Mouse (Mus musculus) midbrain, postnatal 0 days (tissue): ENCODE results near the gene Gm20547. TPM values are rescaled to one million over a fixed set of nuclear protein-coding genes. Genes with fewer than 3 reads are reported as not detected.
A peak's percentile ranks its signal among the peaks of the same experiment; 100 is the strongest.

Experiments used
- ATAC-seq: fragments of 200-750 bp; cut with Nextera tagmentation; 2 replicates; pipeline ENCODE4 v1.8.0; 2017; ENCODE audit warnings: moderate number of reproducible peaks, mild to moderate bottlenecking, moderate TSS enrichment, moderate library complexity; ENCODE audit not compliant: low FRiP score
- DNase-seq: peaks from one replicate; pipeline ENCODE4 v3.0.0-alpha.2; 2015; ENCODE audit warnings: low spot score
- H3K27ac ChIP-seq: fragments of 300-500 bp; sonication (generic); 2 replicates; pipeline ENCODE4 v1.5.1; 2014; ENCODE audit warnings: low read depth, mild to moderate bottlenecking, low read length, mixed read lengths
- H3K27me3 ChIP-seq: fragments of 300-500 bp; sonication (generic); 2 replicates; pipeline ENCODE4 v1.6.1; 2014; ENCODE audit warnings: low read length, control low read depth, mixed read lengths; ENCODE audit not compliant: insufficient read depth
- H3K36me3 ChIP-seq: fragments of 300-500 bp; sonication (generic); 2 replicates; pipeline ENCODE4 v1.6.1; 2014; ENCODE audit warnings: low read length, control low read depth, mixed read lengths; ENCODE audit not compliant: insufficient read depth
- H3K4me1 ChIP-seq: fragments of 300-500 bp; sonication (generic); 2 replicates; pipeline ENCODE4 v1.6.1; 2014; ENCODE audit warnings: mild to moderate bottlenecking, control low read depth, antibody characterized with exemption, low read length, mixed read lengths; ENCODE audit not compliant: insufficient read depth
- H3K4me2 ChIP-seq: fragments of 300-500 bp; sonication (generic); 2 replicates; pipeline ENCODE4 v1.6.1; 2014; ENCODE audit warnings: low read depth, mild to moderate bottlenecking, low read length, mixed read lengths; ENCODE audit not compliant: poor library complexity, severe bottlenecking
- H3K4me3 ChIP-seq: fragments of 300-500 bp; sonication (generic); 2 replicates; pipeline ENCODE4 v1.5.1; 2014; ENCODE audit warnings: low read depth, mild to moderate bottlenecking, low read length, moderate library complexity
- H3K9ac ChIP-seq: fragments of 300-500 bp; sonication (generic); replicated peaks from 2 replicates; pipeline ENCODE4 v1.6.1; 2014; ENCODE audit warnings: mild to moderate bottlenecking, low read length, moderate library complexity, mixed read lengths; ENCODE audit not compliant: poor library complexity, severe bottlenecking
- H3K9me3 ChIP-seq: fragments of 300-500 bp; sonication (generic); 2 replicates; pipeline ENCODE4 v1.6.1; 2016; ENCODE audit warnings: low read length, control low read depth
- CTCF ChIP-seq: IDR thresholded peaks from 2 replicates; pipeline ENCODE4 v1.5.1; 2016; ENCODE audit warnings: antibody characterized with exemption, mild to moderate bottlenecking
- WGBS: fragments of 180-500 bp; shearing (Covaris S2); extraction: QIAGEN DNeasy Blood & Tissue Kit; methylation state at CpG from one replicate; pipeline ENCODE4 v1.1.7; 2014; 5-methylcytosine and 5-hydroxymethylcytosine counted together
- polyA plus RNA-seq: library from polyadenylated mRNA; unstranded; fragments of >200 nt; fragmentation: Nextera tagmentation; extraction: Ambion mirVana; gene quantifications from 2 replicates; pipeline ENCODE4 v1.2.1, GENCODE M21; 2015
- total RNA-seq: library from RNA; depleted of rRNA; stranded (reverse); fragments of >200 nt; gene quantifications from 2 replicates; pipeline ENCODE4 v1.2.3, GENCODE M21; 2014

Gm20547 gene
- total and polyA plus RNA-seq, 2 experiments from 2014 or later: 0.10 TPM; not detected in 1

GRCm38 (mm10) chr17:34894801-34895530, 13.1 kb upstream of the Gm20547 start:
- 3% methylated on average over 44 of the region's 51 CpGs for whole genome bisulfite sequencing
- TF ChIP-seq CTCF: no peak
- Histone ChIP-seq H3K4me1 (peaks cover 18% of the 10 kb centered on the region), H3K9ac (peak overlapping the region; percentile 88), H3K9me3 (no peaks in the 10 kb centered on the region), H3K36me3 (no peaks in the 10 kb centered on the region), H3K27me3 (no peaks in the 10 kb centered on the region), H3K4me3 (peak overlapping the region; percentile 71), H3K4me2 (peak overlapping the region; percentile 65), H3K27ac (peak overlapping the region; percentile 92)
- peak; percentile 31 for DNase-seq
- ATAC-seq: peak; percentile 55

- H3K27ac ChIP-seq: peak overlapping the region; percentile 92
- peaks cover 18% of the 10 kb centered on the region for H3K4me1 ChIP-seq
- no peaks in the 10 kb centered on the region for H3K36me3 ChIP-seq
- ATAC-seq (peak; percentile 90), DNase-seq (peak; percentile 98)
- H3K4me3 ChIP-seq: peak overlapping the region; percentile 71
- peak overlapping the region; percentile 65 for H3K4me2 ChIP-seq
- TF ChIP-seq CTCF: peak; percentile 47
- no peaks in the 10 kb centered on the region for H3K9me3 ChIP-seq
- no peaks in the 10 kb centered on the region for H3K27me3 ChIP-seq
- H3K9ac ChIP-seq: peak overlapping the region; percentile 88
- under 1% methylated on average over 26 of the region's 51 CpGs for WGBS
These were observed 12.3 kb upstream of the Gm20547 start for GRCm38 (mm10) chr17:34894074-34894597.

GRCm38 (mm10) chr17:34893072-34893824, 11.4 kb upstream of the Gm20547 start:
- DNase-seq (no peak), ATAC-seq (no peak)
- 68% methylated on average over 12 of the region's 12 CpGs for WGBS
- Histone ChIP-seq H3K9ac (peak overlapping the region; percentile 33; the same call in 1 of the 2 replicates), H3K4me3 (peak overlapping the region; percentile 71), H3K27me3 (no peaks in the 10 kb centered on the region), H3K4me2 (peak overlapping the region; percentile 65), H3K4me1 (peaks cover 18% of the 10 kb centered on the region), H3K9me3 (no peaks in the 10 kb centered on the region), H3K27ac (peak overlapping the region; percentile 76), H3K36me3 (no peaks in the 10 kb centered on the region)
- no peak for TF ChIP-seq CTCF

- DNase-seq (no peak), ATAC-seq (no peak)
- TF ChIP-seq CTCF: no peak
- Histone ChIP-seq H3K9ac (no peak overlapping the region), H3K4me3 (no peak overlapping the region), H3K36me3 (no peaks in the 10 kb centered on the region), H3K4me2 (no peak overlapping the region), H3K27ac (no peak overlapping the region), H3K27me3 (no peaks in the 10 kb centered on the region), H3K4me1 (peaks cover 12% of the 10 kb centered on the region), H3K9me3 (no peaks in the 10 kb centered on the region)
- WGBS: 98% methylated on average over 2 of the region's 2 CpGs
These were observed 9.5 kb upstream of the Gm20547 start for GRCm38 (mm10) chr17:34891377-34891776.

GRCm38 (mm10) chr17:34890074-34890743, 8.4 kb upstream of the Gm20547 start:
- no peak for TF ChIP-seq CTCF
- no peak overlapping the region for H3K27ac ChIP-seq
- H3K4me3 ChIP-seq: no peak overlapping the region
- peaks cover 4% of the 10 kb centered on the region; the same call in 1 of the 2 replicates for H3K4me1 ChIP-seq
- H3K9ac ChIP-seq: no peak overlapping the region
- no peak for ATAC-seq
- no peaks in the 10 kb centered on the region for H3K9me3 ChIP-seq
- H3K27me3 ChIP-seq: no peaks in the 10 kb centered on the region
- no peak overlapping the region for H3K4me2 ChIP-seq
- DNase-seq: no peak
- no peaks in the 10 kb centered on the region for H3K36me3 ChIP-seq
- 89% methylated on average over 12 of the region's 12 CpGs for WGBS
